Mouse (Mus musculus) heart, postnatal 25 days (tissue): Measurements from ENCODE around the gene Ifi203. TPM values are rescaled to one million over a fixed set of nuclear protein-coding genes. Genes with fewer than 3 reads are reported as not detected.
"Not testable (repeated sequence)": the region's sequence is repeated elsewhere in the genome, so short reads cannot be mapped to it uniquely, and the experiment has no call there.

Experiments used
- DNase-seq: peaks from one replicate; pipeline ENCODE4 v3.0.0; 2022; ENCODE audit warnings: low spot score
- intact Hi-C: fragments of 180-260 bp; cut with DNase I; formaldehyde crosslinking; loops from one replicate; pipeline ENCODE4 v1.15.1; 2025
- total RNA-seq, 2 experiments: library from RNA; stranded (reverse); gene quantifications; 2 replicates each; pipeline ENCODE4 v1.2.3; 2021

Gene Ifi203
- total RNA-seq, 2 experiments from 2014 or later = 15.0 to 15.2 TPM

- intact Hi-C loops, DNase-seq: not testable (repeated sequence)
Observed at GRCm38 (mm10) chr1:173908390-173908789, 34.1 kb downstream of the Ifi203 start.

DNA sequence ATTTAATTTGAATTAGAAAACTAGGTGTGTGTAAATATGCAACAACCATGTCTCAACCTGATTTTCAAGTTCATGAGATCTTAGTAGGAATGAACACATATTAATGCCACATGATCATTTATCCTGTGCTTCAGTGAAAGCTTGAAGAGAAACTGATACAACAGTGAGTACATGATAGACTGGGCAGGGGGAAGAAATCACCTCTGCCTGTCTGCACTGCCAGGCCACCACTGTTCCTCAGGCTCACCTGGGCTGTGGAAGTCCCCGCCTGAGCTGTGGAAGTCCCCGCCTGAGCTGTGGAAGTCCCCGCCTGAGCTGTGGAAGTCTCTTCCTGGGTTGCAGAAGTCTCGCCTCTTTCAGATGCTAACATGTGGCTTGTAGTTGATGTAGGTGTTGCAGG, 36.6 kb downstream of the Ifi203 start:
- DNase-seq, intact Hi-C loops: not testable (repeated sequence)

DNA sequence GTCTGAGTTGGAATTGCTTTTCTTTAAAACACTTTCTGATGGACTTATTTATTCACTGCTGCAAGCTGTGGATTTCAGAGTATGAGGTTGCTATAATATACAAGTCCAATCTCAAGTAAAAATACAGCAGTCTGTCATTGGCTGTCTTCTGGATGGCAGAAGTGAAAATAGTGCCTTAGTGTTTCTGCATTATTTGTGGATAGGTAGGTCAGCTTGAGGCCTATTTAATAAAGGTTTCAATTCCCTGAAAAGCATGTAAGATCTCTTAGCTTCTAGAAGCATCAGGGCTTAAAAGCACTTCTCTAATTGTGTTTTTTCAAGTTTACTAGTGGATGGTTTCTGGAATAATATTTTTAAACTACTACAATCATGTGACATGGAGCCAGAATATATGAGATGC, 52.7 kb downstream of the Ifi203 start:
- intact Hi-C loops, DNase-seq: not testable (repeated sequence)

- not testable (repeated sequence) for DNase-seq
Observed at GRCm38 (mm10) chr1:173887026-173887787, 55.3 kb downstream of the Ifi203 start.

GRCm38 (mm10) chr1:173880004-173880666, 62.3 kb downstream of the Ifi203 start:
- DNase-seq, intact Hi-C loops: not testable (repeated sequence)

More at GRCm38 (mm10) chr1:173887026-173887787, 55.3 kb downstream of the Ifi203 start:
- intact Hi-C loops = not testable (repeated sequence)

DNA sequence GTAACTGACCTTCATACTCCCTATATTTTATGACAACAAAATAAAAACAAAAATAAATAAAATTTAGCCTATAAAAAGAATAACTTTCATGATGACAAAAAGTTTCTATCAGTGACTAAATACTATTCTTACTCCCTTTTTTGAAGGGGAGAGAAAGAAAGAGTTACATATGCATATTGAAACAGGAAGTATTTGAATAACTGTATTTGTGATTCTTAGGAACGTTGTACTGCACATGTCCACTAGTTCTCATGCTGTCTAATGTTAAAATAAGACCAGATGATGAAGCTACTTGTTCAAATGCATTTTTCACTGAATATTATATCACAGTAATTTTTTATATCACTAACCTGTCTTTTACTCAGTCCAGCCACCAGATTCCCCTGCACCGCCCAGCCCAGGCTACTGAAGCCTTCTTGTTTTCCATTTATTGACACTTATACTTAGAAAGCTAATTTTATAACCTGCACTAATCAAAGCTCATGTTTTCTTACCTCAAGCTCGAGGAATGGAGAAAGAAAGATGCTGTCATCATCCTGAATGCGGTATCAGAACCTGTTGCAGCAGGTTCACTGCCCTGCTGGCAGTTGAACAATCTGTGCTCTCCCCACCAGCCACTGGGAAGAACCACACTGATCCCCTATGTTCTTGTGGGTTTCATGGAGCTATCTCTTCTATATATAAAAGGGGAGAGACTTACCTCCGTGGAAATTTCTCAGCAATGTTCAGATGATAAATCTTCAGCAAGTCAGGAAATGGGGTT, 63.1 kb downstream of the Ifi203 start:
- DNase-seq = not testable (repeated sequence)
- intact Hi-C loops = loop anchor here (5.0 to 10.0 kb wide), 2 partner anchors 55 to 77 kb away; no protein-coding TSS in a partner anchor

DNA sequence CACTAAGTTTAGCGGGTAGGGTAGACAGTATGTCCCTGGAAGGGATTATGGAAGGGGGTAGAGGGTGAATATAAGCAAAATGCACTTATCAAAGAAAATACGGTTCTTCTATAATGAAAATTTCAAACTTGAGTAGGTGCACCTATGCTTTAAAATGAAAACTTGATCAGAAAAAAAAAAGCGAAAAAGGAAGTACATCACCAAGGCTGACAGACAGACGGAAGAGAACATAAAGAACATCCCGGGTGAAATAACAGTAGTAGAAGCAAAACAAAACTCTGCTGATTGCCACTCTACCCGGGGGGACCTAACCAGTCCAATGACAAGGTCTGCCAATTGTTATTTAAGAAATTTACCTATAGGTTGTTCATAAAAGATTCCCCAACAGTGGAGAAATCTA, 64.2 kb downstream of the Ifi203 start:
- intact Hi-C loops = loop anchor here (5.0 to 10.0 kb wide), 2 partner anchors 57 to 76 kb away; no protein-coding TSS in a partner anchor

DNA sequence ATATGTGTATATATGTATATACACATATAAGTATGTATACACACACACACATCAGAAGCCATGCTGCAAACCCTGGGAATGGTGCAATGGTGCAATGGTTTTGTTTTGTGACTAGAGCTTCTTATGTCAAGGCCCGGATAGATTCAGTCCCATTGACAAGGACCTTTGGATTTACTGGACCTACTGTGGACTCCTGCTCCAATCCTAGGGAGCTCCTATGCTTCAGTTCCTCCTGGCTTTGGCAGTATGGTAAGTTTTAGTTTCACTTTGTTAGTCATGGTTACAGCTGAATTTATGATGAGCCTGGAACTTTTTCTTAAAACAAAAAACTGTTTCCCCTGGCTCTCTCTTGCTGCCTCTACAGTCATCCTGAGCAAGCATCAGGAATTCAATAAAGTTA, 65.3 kb downstream of the Ifi203 start:
- DNase-seq = not testable (repeated sequence)
- intact Hi-C loops = loop anchor here (5.0 to 10.0 kb wide), 2 partner anchors 58 to 75 kb away; no protein-coding TSS in a partner anchor

More for the DNA sequence above, 64.2 kb downstream of the Ifi203 start:
- not testable (repeated sequence) for DNase-seq

Other genes starting within 250 kb of the Ifi203 start
- 1 to 10 TPM; 2.9 to 3.5 TPM for gene Ifi207, start 200.9 kb downstream of the Ifi203 start, total RNA-seq
- gene Ifi204, start 175.7 kb downstream of the Ifi203 start, total RNA-seq = 1 to 10 TPM; 2.2 TPM
- gene Ifi211, start 29.6 kb downstream of the Ifi203 start, total RNA-seq = 1 to 10 TPM; 1.0 to 1.7 TPM
- 10 to 100 TPM; 12.7 to 14.6 TPM for gene Mndal, start 181 bp downstream of the Ifi203 start, total RNA-seq
- not detected for gene Ifi202b, start 40.1 kb upstream of the Ifi203 start, total RNA-seq
- 1 to 10 TPM; 5.2 to 6.0 TPM for gene Ifi205, start 89.1 kb upstream of the Ifi203 start, total RNA-seq
- not detected for gene Olfr433, start 98.0 kb upstream of the Ifi203 start, total RNA-seq
- not detected for gene Olfr432, start 106.5 kb upstream of the Ifi203 start, total RNA-seq
- not detected for gene Olfr430, start 123.9 kb upstream of the Ifi203 start, total RNA-seq
- not detected for gene Olfr429, start 141.7 kb upstream of the Ifi203 start, total RNA-seq
- gene Olfr427, start 154.2 kb upstream of the Ifi203 start, total RNA-seq = not detected
- gene Olfr231, start 178.5 kb upstream of the Ifi203 start, total RNA-seq = not detected
- not detected for gene Olfr424, start 188.8 kb upstream of the Ifi203 start, total RNA-seq
- not detected for gene Olfr420, start 213.0 kb upstream of the Ifi203 start, total RNA-seq
- gene Spta1, start 230.1 kb upstream of the Ifi203 start, total RNA-seq = 10 to 100 TPM; 11.5 to 11.7 TPM